Mouse (Mus musculus) ovary, adult 18-20 months (tissue): ENCODE results near the gene Gcnt2.
"Not testable (repeated sequence)": the region's sequence is repeated elsewhere in the genome, so short reads cannot be mapped to it uniquely, and the experiment has no call there.

Experiments used
- DNase-seq: peaks from one replicate; pipeline ENCODE4 v3.0.0; 2022; ENCODE audit warnings: low spot score, mixed read lengths

Gene Gcnt2

GRCm38 (mm10) chr13:40943066-40943465 lies 83.5 kb downstream of the Gcnt2 start:
- DNase-seq, result no peak

- DNase-seq, result no peak
Observed at GRCm38 (mm10) chr13:40943936-40944335, 84.4 kb downstream of the Gcnt2 start.

GRCm38 (mm10) chr13:40944346-40944745 lies 84.8 kb downstream of the Gcnt2 start:
- DNase-seq, result no peak

GRCm38 (mm10) chr13:40946513-40946912 lies 87.0 kb downstream of the Gcnt2 start:
- no peak for DNase-seq

GRCm38 (mm10) chr13:40947538-40948205 lies 88.1 kb downstream of the Gcnt2 start:
- DNase-seq, result no peak

GRCm38 (mm10) chr13:40951386-40951976 lies 91.9 kb downstream of the Gcnt2 start:
- no peak for DNase-seq

GRCm38 (mm10) chr13:40953231-40953630 lies 93.7 kb downstream of the Gcnt2 start:
- DNase-seq, result no peak

GRCm38 (mm10) chr13:40955773-40956172 lies 96.2 kb downstream of the Gcnt2 start:
- DNase-seq, result no peak

GRCm38 (mm10) chr13:40967609-40968008 lies 108.1 kb downstream of the Gcnt2 start:
- no peak for DNase-seq

- no peak for DNase-seq
Observed at GRCm38 (mm10) chr13:40968564-40968963, 109.0 kb downstream of the Gcnt2 start.

GRCm38 (mm10) chr13:40969761-40970390 lies 110.3 kb downstream of the Gcnt2 start:
- DNase-seq, result no peak

GRCm38 (mm10) chr13:40971261-40971660 lies 111.7 kb downstream of the Gcnt2 start:
- no peak for DNase-seq

- no peak for DNase-seq
Observed at GRCm38 (mm10) chr13:40971831-40972230, 112.3 kb downstream of the Gcnt2 start.

- DNase-seq, result no peak
Observed at GRCm38 (mm10) chr13:40972976-40973375, 113.4 kb downstream of the Gcnt2 start.

- no peak for DNase-seq
Observed at GRCm38 (mm10) chr13:40977609-40978008, 118.1 kb downstream of the Gcnt2 start.

- DNase-seq, result no peak
Observed at GRCm38 (mm10) chr13:40978652-40979051, 119.1 kb downstream of the Gcnt2 start.

- DNase-seq, result no peak
Observed at GRCm38 (mm10) chr13:40979321-40979720, 119.8 kb downstream of the Gcnt2 start.

- DNase-seq, result no peak
Observed at GRCm38 (mm10) chr13:40982759-40983158, 123.2 kb downstream of the Gcnt2 start.

- DNase-seq, result no peak
Observed at GRCm38 (mm10) chr13:40986081-40986480, 126.5 kb downstream of the Gcnt2 start.

GRCm38 (mm10) chr13:40987608-40988303 lies 128.2 kb downstream of the Gcnt2 start:
- not testable (repeated sequence) for DNase-seq

- no peak for DNase-seq
Observed at GRCm38 (mm10) chr13:40988418-40988817, 128.9 kb downstream of the Gcnt2 start.

- DNase-seq, result no peak
Observed at GRCm38 (mm10) chr13:40994487-40995263, 135.1 kb downstream of the Gcnt2 start.
